Mouse (Mus musculus) layer of hippocampus, postnatal 25 days (tissue): Measurements from ENCODE around the gene Tfam. TPM values are rescaled to one million over a fixed set of nuclear protein-coding genes. Genes with fewer than 3 reads are reported as not detected.

Experiments used
- DNase-seq, 2 experiments: peaks; one replicate each; pipeline ENCODE4 v3.0.0; 2022; ENCODE audit warnings: mixed read lengths in 2 of 2, low spot score in 1 of 2; ENCODE audit errors: extremely low spot score in 1 of 2
- total RNA-seq, 2 experiments: library from RNA; stranded (reverse); gene quantifications; 2 replicates each; pipeline ENCODE4 v1.2.3; 2021

Tfam gene
- 10 to 100 TPM; 36.1 to 49.5 TPM for total RNA-seq

- no peak for DNase-seq
Observed at GRCm38 (mm10) chr10:71238240-71238554, at the start of gene Tfam. Gene Tfam, minus strand, starts transcription at chr10:71238280.

GRCm38 (mm10) chr10:71285126-71285580 lies 47.1 kb upstream of the Tfam start, which contains the start of gene Ube2d1:
Gene Ube2d1, minus strand, starts transcription at chr10:71285262.
- peak; percentile 81 to 88 for DNase-seq

GRCm38 (mm10) chr10:71284511-71285125 lies 46.5 kb upstream of the Tfam start:
- peak; percentile 25 to 49 for DNase-seq

DNA sequence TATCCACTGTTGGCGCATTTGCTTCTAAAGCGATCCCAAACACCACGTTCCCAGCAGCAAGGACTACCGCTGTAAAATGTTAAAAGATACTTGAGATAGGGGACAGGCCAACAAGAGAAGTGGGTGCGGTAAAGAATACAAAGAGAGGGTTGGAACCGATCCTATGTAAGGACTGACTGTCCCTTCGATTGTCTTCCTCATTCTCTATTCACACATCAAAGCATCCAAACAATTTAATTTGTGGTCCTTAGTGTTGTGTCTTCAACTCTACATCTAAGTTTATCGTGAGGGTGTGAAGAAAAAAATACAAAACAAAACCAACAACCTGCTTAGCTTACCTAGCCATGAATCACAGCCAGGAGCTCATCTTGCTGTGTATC lies 46.0 kb upstream of the Tfam start:
- DNase-seq, result no peak

GRCm38 (mm10) chr10:71273008-71273739 lies 35.1 kb upstream of the Tfam start:
- no peak for DNase-seq

DNA sequence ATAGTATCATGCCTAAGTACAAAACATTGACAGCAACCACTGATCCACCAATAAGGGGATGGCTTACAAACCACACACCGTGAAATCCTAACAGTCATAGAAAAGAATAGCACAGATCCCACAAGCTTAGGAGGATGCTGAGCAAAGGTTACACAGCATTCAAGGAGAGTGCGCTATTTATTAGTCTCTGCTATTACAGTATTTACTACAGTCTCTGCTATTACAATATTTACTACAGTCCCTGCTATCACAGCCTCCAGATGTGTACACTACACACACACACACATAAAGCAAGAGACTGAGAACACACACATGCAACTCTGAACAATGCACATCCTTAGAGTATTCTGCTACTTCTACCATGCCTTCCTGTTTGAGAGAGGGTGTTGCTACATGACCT lies 29.9 kb upstream of the Tfam start:
- no peak for DNase-seq

- DNase-seq, result no peak
Observed at GRCm38 (mm10) chr10:71267511-71267910, 29.4 kb upstream of the Tfam start.

DNA sequence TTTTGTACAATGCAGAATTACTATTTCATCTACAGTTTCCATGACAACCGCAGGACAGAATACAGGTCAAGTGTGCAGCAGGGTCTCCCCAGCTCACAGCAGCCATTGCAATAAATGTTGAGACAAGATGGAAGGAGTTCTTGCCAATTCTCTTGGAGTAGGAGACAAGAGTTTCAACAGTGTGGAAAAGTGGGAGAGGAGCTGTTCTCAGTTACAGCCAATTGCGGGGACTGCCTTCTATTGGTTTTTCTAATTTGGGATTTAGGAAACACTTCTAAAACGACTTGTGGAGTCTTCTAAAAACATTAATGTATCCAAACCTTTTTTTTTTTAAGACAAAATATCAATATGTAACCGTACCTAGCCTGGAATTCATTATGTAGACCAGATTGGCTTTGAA lies 27.0 kb upstream of the Tfam start:
- no peak for DNase-seq

DNA sequence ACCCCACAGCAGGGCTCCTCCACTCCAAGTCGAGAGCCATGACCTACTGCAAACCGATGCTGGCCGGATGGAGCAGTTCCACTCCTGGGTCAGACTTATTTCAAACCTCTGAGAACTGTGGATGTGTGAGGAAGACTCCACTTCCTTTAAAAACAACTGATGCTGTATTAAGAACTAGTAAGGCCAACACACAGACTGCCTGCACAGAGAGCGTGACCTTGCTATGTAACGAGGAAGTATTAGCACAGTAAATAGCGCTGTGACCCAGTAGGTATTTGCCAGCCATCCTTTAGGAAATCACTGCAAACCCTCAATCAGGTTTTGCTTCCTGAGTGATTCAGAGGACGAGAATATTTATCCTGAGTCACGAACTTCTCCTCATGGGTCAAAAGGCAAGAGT lies 23.6 kb upstream of the Tfam start:
- DNase-seq, result no peak

GRCm38 (mm10) chr10:71258943-71259342 lies 20.9 kb upstream of the Tfam start:
- no peak for DNase-seq

DNA sequence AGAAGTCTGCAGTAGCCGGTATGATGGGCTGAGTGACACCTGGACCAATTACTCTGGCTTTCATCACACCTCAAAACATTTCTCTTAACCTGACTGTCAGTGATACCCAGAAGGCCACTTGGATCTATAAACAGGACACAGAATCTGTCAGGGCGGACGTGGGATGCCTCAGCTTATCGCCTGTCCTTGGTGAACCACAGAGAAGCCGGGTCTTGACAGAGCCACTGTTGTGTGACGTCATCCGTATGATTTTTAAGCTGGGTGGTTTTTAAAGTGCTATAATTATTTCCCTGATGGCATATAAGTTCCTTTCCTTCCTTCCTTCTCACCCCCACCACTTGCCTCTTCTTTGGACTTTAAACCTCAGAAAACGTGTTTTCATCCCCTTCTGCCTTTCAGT lies 20.4 kb upstream of the Tfam start:
- DNase-seq, result no peak

- no peak for DNase-seq
Observed at GRCm38 (mm10) chr10:71253147-71253546, 15.1 kb upstream of the Tfam start.

GRCm38 (mm10) chr10:71252421-71252820 lies 14.3 kb upstream of the Tfam start:
- no peak for DNase-seq

DNA sequence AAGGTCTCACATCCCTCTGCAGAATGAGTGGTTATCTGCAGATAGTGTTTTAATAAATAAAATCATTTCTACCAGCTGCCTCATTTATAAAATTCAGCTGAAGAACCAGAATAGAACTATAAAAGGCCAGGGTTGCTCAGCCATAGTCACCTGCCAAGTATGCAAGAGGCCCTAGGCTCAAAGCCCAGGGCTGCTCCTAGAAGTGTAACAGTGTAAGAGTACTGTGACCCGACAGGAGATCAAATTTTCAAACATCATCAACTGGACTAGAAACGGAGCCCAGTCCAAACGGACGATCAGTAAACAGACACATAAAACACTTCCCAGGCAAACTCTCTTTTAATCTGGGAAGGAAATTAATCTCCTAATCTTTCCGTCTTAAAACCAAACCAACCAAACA lies 13.8 kb upstream of the Tfam start:
- DNase-seq, result no peak

- no peak for DNase-seq
Observed at GRCm38 (mm10) chr10:71251256-71251655, 13.2 kb upstream of the Tfam start.

GRCm38 (mm10) chr10:71250472-71250871 lies 12.4 kb upstream of the Tfam start:
- DNase-seq, result peak; percentile 36 to 39

DNA sequence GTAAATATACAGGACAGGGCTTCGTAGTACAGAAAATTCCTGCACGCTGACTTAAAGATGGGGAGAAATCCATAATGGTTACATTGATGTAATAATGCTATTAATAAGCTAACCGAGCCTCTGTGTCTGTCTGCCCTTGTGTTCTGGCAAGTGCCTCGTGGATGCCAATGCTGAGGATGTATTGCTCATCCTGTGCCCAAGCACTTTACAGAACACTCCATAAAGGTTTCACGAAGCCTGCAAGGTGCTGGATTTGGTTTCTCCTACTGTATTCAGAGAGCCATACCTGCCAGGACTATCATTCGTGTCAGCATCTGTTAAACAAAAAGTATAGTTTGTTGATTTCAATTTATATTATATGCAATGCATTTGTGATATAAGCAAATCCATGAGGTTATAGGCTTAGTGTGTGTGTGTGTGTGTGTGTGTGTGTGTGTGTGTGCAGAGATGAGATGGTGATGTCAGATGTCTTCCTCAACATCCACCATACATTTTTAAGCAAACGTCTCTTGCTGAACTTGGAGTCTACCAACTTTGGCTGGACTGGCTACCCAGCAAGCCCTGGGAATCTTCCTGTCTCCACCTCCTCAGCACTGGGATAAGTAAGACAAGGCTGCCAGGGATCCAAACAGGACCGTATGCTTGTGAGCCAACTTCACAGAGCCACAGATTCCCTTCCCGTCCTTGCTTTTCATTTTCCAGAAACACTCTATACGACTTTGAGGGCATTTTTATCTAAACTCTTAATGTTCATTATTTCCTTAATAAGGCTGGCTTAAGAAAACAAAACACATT lies 11.2 kb upstream of the Tfam start:
- no peak for DNase-seq

GRCm38 (mm10) chr10:71246956-71247355 lies 8.9 kb upstream of the Tfam start:
- DNase-seq, result no peak

GRCm38 (mm10) chr10:71239479-71240120 lies 1.5 kb upstream of the Tfam start:
- DNase-seq, result no peak

DNA sequence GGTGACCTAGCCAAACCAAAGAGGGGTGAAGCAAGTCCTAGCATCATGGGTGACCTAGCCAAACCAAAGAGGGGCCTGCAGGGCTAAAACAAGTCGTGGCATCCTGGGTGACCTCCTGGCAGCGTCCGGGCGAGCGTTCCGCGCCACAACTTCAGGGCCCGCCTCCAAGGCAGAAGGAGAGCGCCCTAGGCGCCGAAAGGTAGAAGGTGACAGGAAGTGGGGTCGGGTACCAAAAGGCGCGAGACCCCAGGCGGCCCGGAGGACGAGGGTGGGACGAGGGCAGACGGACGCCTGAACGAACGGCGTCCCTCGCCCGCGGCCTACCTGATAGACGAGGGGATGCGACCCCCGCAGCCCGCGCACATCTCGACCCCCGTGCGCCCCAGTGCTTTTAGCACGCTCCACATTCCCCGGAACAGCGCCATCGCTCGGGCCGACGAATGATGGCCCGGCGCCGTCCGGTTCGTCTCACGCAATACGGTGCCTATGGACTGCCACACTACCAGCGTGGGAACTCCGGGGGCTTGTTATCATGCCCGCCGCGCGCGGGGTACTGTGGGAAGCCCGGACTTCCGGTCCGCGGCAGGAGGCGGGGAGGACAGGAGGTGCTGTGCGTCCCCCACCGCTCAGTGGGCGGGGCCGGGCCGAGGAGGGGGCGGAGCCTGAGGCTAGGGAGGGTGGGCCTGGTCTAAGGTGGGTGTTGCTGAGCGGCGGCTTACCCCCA lies 402 bp downstream of the Tfam start:
- DNase-seq, result peak; percentile 89
